Mouse (Mus musculus) embryonic facial prominence, embryonic 11.5 days (tissue): ENCODE data around the gene Mlip. TPM values are rescaled to one million over a fixed set of nuclear protein-coding genes. Genes with fewer than 3 reads are reported as not detected.
A peak's percentile ranks its signal among the peaks of the same experiment; 100 is the strongest.

Source experiments
- ATAC-seq: fragments of 200-750 bp; cut with Nextera tagmentation; replicated peaks from 2 replicates; pipeline ENCODE4 v1.8.0; 2017; ENCODE audit warnings: low read depth; ENCODE audit not compliant: insufficient number of reproducible peaks, low FRiP score, low TSS enrichment
- DNase-seq: peaks from one replicate; pipeline ENCODE4 v3.0.0-alpha.2; 2015; ENCODE audit warnings: low spot score
- H3K27ac ChIP-seq: fragments of 300-500 bp; sonication (generic); replicated peaks from 2 replicates; pipeline ENCODE4 v1.5.1; 2014; ENCODE audit warnings: mild to moderate bottlenecking, low read depth, low read length, control low read depth
- H3K27me3 ChIP-seq: fragments of 300-500 bp; sonication (generic); 2 replicates; pipeline ENCODE4 v1.6.1; 2014; ENCODE audit warnings: mild to moderate bottlenecking, low read length, moderate library complexity, mixed read lengths; ENCODE audit not compliant: control insufficient read depth, insufficient read depth
- H3K36me3 ChIP-seq: fragments of 300-500 bp; sonication (generic); replicated peaks from 2 replicates; pipeline ENCODE4 v1.6.1; 2014; ENCODE audit warnings: low read depth, mild to moderate bottlenecking, low read length, moderate library complexity, mixed read lengths; ENCODE audit not compliant: control insufficient read depth, insufficient read depth
- H3K4me1 ChIP-seq: fragments of 300-500 bp; sonication (generic); 2 replicates; pipeline ENCODE4 v1.6.1; 2014; ENCODE audit warnings: low read length, mixed read lengths; ENCODE audit not compliant: control insufficient read depth, insufficient read depth
- H3K4me2 ChIP-seq: fragments of 300-500 bp; sonication (generic); 2 replicates; pipeline ENCODE4 v1.6.1; 2014; ENCODE audit warnings: low read depth, mild to moderate bottlenecking, control low read depth, low read length, moderate library complexity
- H3K4me3 ChIP-seq: fragments of 300-500 bp; sonication (generic); 2 replicates; pipeline ENCODE4 v1.5.1; 2014; ENCODE audit warnings: low read depth, low read length, control low read depth
- H3K9ac ChIP-seq: fragments of 300-500 bp; sonication (generic); replicated peaks from 2 replicates; pipeline ENCODE4 v1.6.1; 2014; ENCODE audit warnings: mild to moderate bottlenecking, control low read depth, low read length
- H3K9me3 ChIP-seq: fragments of 300-500 bp; sonication (generic); replicated peaks from 2 replicates; pipeline ENCODE4 v1.6.1; 2016; ENCODE audit warnings: mild to moderate bottlenecking, low read length, inconsistent platforms, mixed read lengths; ENCODE audit not compliant: control insufficient read depth
- WGBS: fragments of 180-500 bp; shearing (Covaris S2); extraction: QIAGEN DNeasy Blood & Tissue Kit; methylation state at CpG from one replicate; pipeline ENCODE4 v1.1.7; 2014; 5-methylcytosine and 5-hydroxymethylcytosine counted together
- polyA plus RNA-seq: library from polyadenylated mRNA; unstranded; fragments of >200 nt; fragmentation: Nextera tagmentation; extraction: Ambion mirVana; gene quantifications from 2 replicates; pipeline ENCODE4 v1.2.1, GENCODE M21; 2014

Gene Mlip
- polyA plus RNA-seq, 1 experiment from 2014 or later, result 0.29 TPM

DNA sequence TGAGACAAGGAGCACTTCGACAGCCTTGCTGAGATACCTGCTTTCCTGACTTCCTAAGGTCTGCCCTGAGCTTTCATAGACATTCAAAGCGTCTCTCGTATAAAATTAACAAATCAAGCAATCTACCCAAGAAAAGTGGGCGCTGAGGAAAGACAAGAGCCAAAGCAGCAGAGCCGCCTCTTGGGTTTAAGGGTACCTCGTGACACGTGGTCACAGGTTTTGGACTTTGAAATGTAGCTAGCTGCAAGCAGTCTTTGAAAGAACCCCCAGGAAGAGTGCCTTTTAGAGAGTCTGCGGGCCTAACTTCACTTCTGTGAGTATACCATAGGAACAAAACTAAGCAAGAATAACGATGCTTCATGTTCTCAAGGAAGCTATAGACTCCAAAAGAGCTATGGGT, 31.9 kb upstream of the Mlip start:
- no peak overlapping the region for H3K4me2 ChIP-seq
- no peaks in the 10 kb centered on the region for H3K9me3 ChIP-seq
- no peaks in the 10 kb centered on the region for H3K36me3 ChIP-seq
- H3K27ac ChIP-seq, result no peak overlapping the region
- 87% methylated on average over 9 of the region's 9 CpGs for WGBS
- ATAC-seq (no peak), DNase-seq (no peak)
- no peaks in the 10 kb centered on the region for H3K4me1 ChIP-seq
- H3K4me3 ChIP-seq, result no peak overlapping the region
- no peaks in the 10 kb centered on the region for H3K27me3 ChIP-seq
- no peak overlapping the region for H3K9ac ChIP-seq

- Histone ChIP-seq H3K27ac (no peak overlapping the region), H3K4me3 (no peak overlapping the region), H3K4me1 (no peaks in the 10 kb centered on the region), H3K4me2 (no peak overlapping the region), H3K9me3 (no peaks in the 10 kb centered on the region), H3K27me3 (no peaks in the 10 kb centered on the region), H3K9ac (no peak overlapping the region), H3K36me3 (no peaks in the 10 kb centered on the region)
- ATAC-seq, result no peak
- no peak for DNase-seq
- 75% methylated on average over 4 of the region's 4 CpGs for WGBS
Measured at GRCm38 (mm10) chr9:77383951-77384350, 31.2 kb upstream of the Mlip start.

GRCm38 (mm10) chr9:77382514-77382913, 29.7 kb upstream of the Mlip start:
- Histone ChIP-seq H3K4me2 (no peak overlapping the region), H3K36me3 (no peaks in the 10 kb centered on the region), H3K27me3 (no peaks in the 10 kb centered on the region), H3K27ac (no peak overlapping the region), H3K9me3 (no peaks in the 10 kb centered on the region), H3K4me1 (no peaks in the 10 kb centered on the region), H3K4me3 (no peak overlapping the region), H3K9ac (no peak overlapping the region)
- 49% methylated on average over 3 of the region's 3 CpGs for WGBS
- ATAC-seq (no peak), DNase-seq (no peak)

- DNase-seq (peak; percentile 79), ATAC-seq (no peak)
- WGBS, result 14% methylated on average over 5 of the region's 5 CpGs
- no peaks in the 10 kb centered on the region for H3K9me3 ChIP-seq
- no peaks in the 10 kb centered on the region for H3K36me3 ChIP-seq
- no peak overlapping the region for H3K27ac ChIP-seq
- H3K9ac ChIP-seq, result no peak overlapping the region
- no peaks in the 10 kb centered on the region for H3K4me1 ChIP-seq
- no peak overlapping the region for H3K4me2 ChIP-seq
- H3K4me3 ChIP-seq, result no peak overlapping the region
- no peaks in the 10 kb centered on the region for H3K27me3 ChIP-seq
Measured at GRCm38 (mm10) chr9:77381565-77381964, 28.8 kb upstream of the Mlip start.

- DNase-seq, result peak; percentile 78
- Histone ChIP-seq H3K27ac (no peak overlapping the region), H3K27me3 (no peaks in the 10 kb centered on the region), H3K4me3 (no peak overlapping the region), H3K9ac (no peak overlapping the region), H3K36me3 (no peaks in the 10 kb centered on the region), H3K4me1 (no peaks in the 10 kb centered on the region), H3K4me2 (no peak overlapping the region), H3K9me3 (no peaks in the 10 kb centered on the region)
- WGBS, result 38% methylated on average over 5 of the region's 5 CpGs
- ATAC-seq, result no peak
Measured at GRCm38 (mm10) chr9:77379625-77380024, 26.9 kb upstream of the Mlip start.

DNA sequence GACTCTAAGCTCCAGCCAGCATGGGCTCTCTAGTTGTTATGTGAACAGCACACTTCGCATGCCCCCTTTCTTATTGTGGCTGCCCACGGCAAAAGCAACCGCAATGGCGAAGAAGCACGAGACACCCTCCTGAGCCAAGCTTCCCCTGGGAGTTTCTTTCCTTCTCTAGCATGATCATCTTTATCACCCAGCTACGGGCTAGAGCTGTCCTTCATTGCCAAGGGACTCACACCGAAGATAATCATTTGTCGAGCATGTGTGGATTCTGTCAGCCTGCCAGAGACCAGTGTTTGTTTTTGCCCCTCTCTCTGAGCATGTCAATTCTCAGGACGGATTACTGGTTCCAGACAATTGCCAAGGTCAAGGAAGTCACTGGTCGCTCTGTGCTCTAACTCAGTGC, 24.9 kb upstream of the Mlip start:
- ATAC-seq (no peak), DNase-seq (no peak)
- 76% methylated on average over 10 of the region's 10 CpGs for WGBS
- Histone ChIP-seq H3K4me2 (no peak overlapping the region), H3K27me3 (no peaks in the 10 kb centered on the region), H3K36me3 (no peaks in the 10 kb centered on the region), H3K27ac (no peak overlapping the region), H3K4me1 (no peaks in the 10 kb centered on the region), H3K9ac (no peak overlapping the region), H3K4me3 (no peak overlapping the region), H3K9me3 (no peaks in the 10 kb centered on the region)

DNA sequence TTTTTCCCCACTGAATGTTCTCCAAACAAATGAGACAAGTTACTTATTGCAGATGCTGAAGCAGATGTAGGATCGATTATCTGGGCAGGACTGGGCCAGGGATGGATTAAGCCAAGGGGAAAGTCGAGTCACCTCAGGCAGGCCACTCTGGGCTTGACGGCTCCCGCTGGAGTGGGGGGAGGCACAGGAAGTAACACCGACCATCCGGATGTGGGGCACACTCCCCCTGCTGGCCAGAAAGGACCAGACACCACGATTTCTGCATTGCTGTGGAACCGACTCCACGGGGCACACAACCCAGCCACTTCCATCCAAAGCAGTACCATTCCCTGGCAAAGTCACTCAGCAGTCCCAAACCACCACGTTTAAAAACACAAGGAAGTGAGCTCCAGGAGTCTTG, 24.3 kb upstream of the Mlip start:
- WGBS, result 72% methylated on average over 10 of the region's 10 CpGs
- DNase-seq (peak; percentile 36), ATAC-seq (no peak)
- Histone ChIP-seq H3K9ac (no peak overlapping the region), H3K27ac (no peak overlapping the region), H3K4me3 (no peak overlapping the region), H3K27me3 (no peaks in the 10 kb centered on the region), H3K4me1 (no peaks in the 10 kb centered on the region), H3K36me3 (no peaks in the 10 kb centered on the region), H3K4me2 (no peak overlapping the region), H3K9me3 (no peaks in the 10 kb centered on the region)

DNA sequence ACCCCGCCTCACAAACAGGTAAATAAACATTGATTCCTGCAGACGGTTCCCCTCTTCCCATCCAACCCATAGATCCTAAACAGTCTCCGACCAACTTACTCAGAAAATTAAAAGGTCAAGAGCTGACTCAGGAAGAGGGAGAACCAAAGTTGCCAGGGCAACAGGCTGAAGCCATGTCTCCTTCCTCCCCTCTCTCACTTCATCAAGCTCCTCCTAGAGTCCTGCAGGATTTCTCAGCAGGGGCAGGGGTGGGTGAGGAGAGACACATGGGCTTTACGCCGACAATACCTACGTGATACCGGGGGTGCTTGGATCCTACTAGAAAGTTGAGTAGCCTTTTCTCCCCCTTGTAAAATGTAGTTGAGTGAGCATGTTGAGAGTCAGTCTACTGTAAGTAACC, 23.8 kb upstream of the Mlip start:
- no peak for DNase-seq
- Histone ChIP-seq H3K4me3 (no peak overlapping the region), H3K4me2 (no peak overlapping the region), H3K27me3 (no peaks in the 10 kb centered on the region), H3K36me3 (no peaks in the 10 kb centered on the region), H3K9me3 (no peaks in the 10 kb centered on the region), H3K9ac (no peak overlapping the region), H3K27ac (no peak overlapping the region), H3K4me1 (no peaks in the 10 kb centered on the region)
- ATAC-seq, result no peak
- 79% methylated on average over 7 of the region's 7 CpGs for WGBS
